Mouse (Mus musculus) cortical plate, adult 2 months (tissue): ENCODE measurements around the gene Glce.

Source experiments
- CTCF ChIP-seq: fragments of 200-500 bp; IDR thresholded peaks from 2 replicates; pipeline ENCODE4 v1.5.1; 2011; ENCODE audit warnings: mild to moderate bottlenecking, control low read depth, low read length; ENCODE audit not compliant: insufficient read depth; ENCODE audit errors: extremely low read depth
- POLR2A ChIP-seq: fragments of 200-500 bp; IDR thresholded peaks from 2 replicates; pipeline ENCODE4 v1.6.1; 2011; ENCODE audit warnings: mild to moderate bottlenecking, low read length, control low read depth; ENCODE audit not compliant: insufficient read depth; ENCODE audit errors: extremely low read depth

GRCm38 (mm10) chr9:62084896-62085295 is 37.6 kb downstream of the Glce start:
- no peak for TF ChIP-seq CTCF
- no peak for TF ChIP-seq POLR2A
